Comparison of ENCODE assay signal across 1 mouse cellular context in genomic region chr4:135919280-135919639, GRCm38 (mm10).
TF ChIP-seq lines count a peak whose summit lies in the region.

No protein-coding gene starts in this region.

TF ChIP-seq in MEL, 35 proteins besides CTCF, POLR2A, EP300 and RAD21 (continued from another document):
- TF ChIP-seq SMC3 (IDR thresholded peaks at IDR 0.05; ENCODE audit: low read depth, low read length) (no peak), USF2 (IDR thresholded peaks at IDR 0.05; ENCODE audit: borderline replicate concordance in 1 of 2, insufficient read depth in 1 of 2, low read depth in 1 of 2, low read length in 2 of 2) (0 out of 4 replicates have a peak, but pooled peaks of 1 of the 2 experiments have one; percentile 33), BHLHE40 (IDR thresholded peaks at IDR 0.05; ENCODE audit: borderline replicate concordance, low read depth, low read length) (no peak), USF1 (IDR thresholded peaks at IDR 0.05; ENCODE audit: low read depth, low read length) (peak; percentile 85), POLR2AphosphoS5 (IDR thresholded peaks at IDR 0.05; ENCODE audit: borderline replicate concordance, low read depth, low read length) (no peak), CHD2 (IDR thresholded peaks at IDR 0.05; ENCODE audit: low read length) (no peak), HCFC1 (IDR thresholded peaks at IDR 0.05; ENCODE audit: low read depth, low read length) (no peak), MAZ (IDR thresholded peaks at IDR 0.05; ENCODE audit: low read depth, low read length) (no peak), SIN3A (IDR thresholded peaks at IDR 0.05; ENCODE audit: low read length) (peak; percentile 7; the same call in 1 of the 2 replicates)
